Mouse (Mus musculus): ENCODE results near the gene Spns3. TPM values are rescaled to one million over a fixed set of nuclear protein-coding genes. Genes with fewer than 3 reads are reported as not detected.

The Spns3 gene
- polyA plus RNA-seq, 1 experiment from 2014 or later, result not detected

- Histone ChIP-seq H3K27me3 (ENCODE audit: control insufficient read depth, insufficient read depth, low read length) (no peaks in the 10 kb centered on the region), H3K9ac (ENCODE audit: low read length) (no peak overlapping the region), H3K9me3 (ENCODE audit: control insufficient read depth, low read length) (no peaks in the 10 kb centered on the region), H3K4me3 (ENCODE audit: low read depth, low read length) (no peak overlapping the region), H3K36me3 (ENCODE audit: control insufficient read depth, insufficient read depth, low read length) (no peaks in the 10 kb centered on the region), H3K4me1 (replicated peaks; ENCODE audit: control insufficient read depth, insufficient read depth, low read length) (no peaks in the 10 kb centered on the region), H3K4me2 (ENCODE audit: low read depth, low read length, severe bottlenecking) (no peak overlapping the region), H3K27ac (ENCODE audit: low read depth, low read length) (no peak overlapping the region)
- ATAC-seq (replicated peaks; ENCODE audit: low FRiP score) (no peak), DNase-seq (ENCODE audit: low spot score) (no peak)
- WGBS, result 71% methylated on average over 11 of the region's 11 CpGs
Observed at GRCm38 (mm10) chr11:72466694-72467507, 83.4 kb downstream of the Spns3 start.

- no peak overlapping the region for H3K27ac ChIP-seq (ENCODE audit: low read depth, low read length)
- H3K9ac ChIP-seq (ENCODE audit: low read length), result no peak overlapping the region
- WGBS, result 71% methylated on average over 11 of the region's 11 CpGs
- H3K4me3 ChIP-seq (ENCODE audit: low read depth, low read length), result no peak overlapping the region
- no peak for ATAC-seq (replicated peaks; ENCODE audit: low FRiP score)
- no peaks in the 10 kb centered on the region for H3K36me3 ChIP-seq (ENCODE audit: control insufficient read depth, insufficient read depth, low read length)
- DNase-seq (ENCODE audit: low spot score), result no peak
- no peak overlapping the region for H3K4me2 ChIP-seq (ENCODE audit: low read depth, low read length, severe bottlenecking)
- H3K9me3 ChIP-seq (ENCODE audit: control insufficient read depth, low read length), result no peaks in the 10 kb centered on the region
- H3K27me3 ChIP-seq (ENCODE audit: control insufficient read depth, insufficient read depth, low read length), result no peaks in the 10 kb centered on the region
- no peaks in the 10 kb centered on the region for H3K4me1 ChIP-seq (replicated peaks; ENCODE audit: control insufficient read depth, insufficient read depth, low read length)
Observed at GRCm38 (mm10) chr11:72465978-72466693, 84.2 kb downstream of the Spns3 start.

GRCm38 (mm10) chr11:72464821-72465220, 85.5 kb downstream of the Spns3 start:
- Histone ChIP-seq H3K4me3 (ENCODE audit: low read depth, low read length) (no peak overlapping the region), H3K4me2 (ENCODE audit: low read depth, low read length, severe bottlenecking) (no peak overlapping the region), H3K27me3 (ENCODE audit: control insufficient read depth, insufficient read depth, low read length) (no peaks in the 10 kb centered on the region), H3K27ac (ENCODE audit: low read depth, low read length) (no peak overlapping the region), H3K9ac (ENCODE audit: low read length) (no peak overlapping the region), H3K9me3 (ENCODE audit: control insufficient read depth, low read length) (no peaks in the 10 kb centered on the region), H3K36me3 (ENCODE audit: control insufficient read depth, insufficient read depth, low read length) (no peaks in the 10 kb centered on the region), H3K4me1 (replicated peaks; ENCODE audit: control insufficient read depth, insufficient read depth, low read length) (no peaks in the 10 kb centered on the region)
- DNase-seq (ENCODE audit: low spot score) (no peak), ATAC-seq (replicated peaks; ENCODE audit: low FRiP score) (no peak)
- 61% methylated on average over 3 of the region's 3 CpGs for WGBS

GRCm38 (mm10) chr11:72461500-72461981, 88.8 kb downstream of the Spns3 start:
- no peaks in the 10 kb centered on the region for H3K27me3 ChIP-seq (ENCODE audit: control insufficient read depth, insufficient read depth, low read length)
- no peak overlapping the region for H3K4me3 ChIP-seq (ENCODE audit: low read depth, low read length)
- no peak overlapping the region for H3K9ac ChIP-seq (ENCODE audit: low read length)
- H3K4me2 ChIP-seq (ENCODE audit: low read depth, low read length, severe bottlenecking), result no peak overlapping the region
- DNase-seq (ENCODE audit: low spot score) (no peak), ATAC-seq (replicated peaks; ENCODE audit: low FRiP score) (no peak)
- H3K27ac ChIP-seq (ENCODE audit: low read depth, low read length), result no peak overlapping the region
- no peaks in the 10 kb centered on the region for H3K9me3 ChIP-seq (ENCODE audit: control insufficient read depth, low read length)
- no peaks in the 10 kb centered on the region for H3K4me1 ChIP-seq (replicated peaks; ENCODE audit: control insufficient read depth, insufficient read depth, low read length)
- no peaks in the 10 kb centered on the region for H3K36me3 ChIP-seq (ENCODE audit: control insufficient read depth, insufficient read depth, low read length)
- 73% methylated on average over 5 of the region's 5 CpGs for WGBS

- no peaks in the 10 kb centered on the region for H3K27me3 ChIP-seq (ENCODE audit: control insufficient read depth, insufficient read depth, low read length)
- no peak for ATAC-seq (replicated peaks; ENCODE audit: low FRiP score)
- H3K27ac ChIP-seq (ENCODE audit: low read depth, low read length), result no peak overlapping the region
- no peak overlapping the region for H3K9ac ChIP-seq (ENCODE audit: low read length)
- no peak for DNase-seq (ENCODE audit: low spot score)
- H3K4me2 ChIP-seq (ENCODE audit: low read depth, low read length, severe bottlenecking), result no peak overlapping the region
- H3K9me3 ChIP-seq (ENCODE audit: control insufficient read depth, low read length), result no peaks in the 10 kb centered on the region
- no peak overlapping the region for H3K4me3 ChIP-seq (ENCODE audit: low read depth, low read length)
- WGBS, result 83% methylated on average over 3 of the region's 3 CpGs
- H3K36me3 ChIP-seq (ENCODE audit: control insufficient read depth, insufficient read depth, low read length), result no peaks in the 10 kb centered on the region
- 0 out of 2 replicates have a peak, but pooled peaks cover 2% of the 10 kb centered on the region for H3K4me1 ChIP-seq (replicated peaks; ENCODE audit: control insufficient read depth, insufficient read depth, low read length)
Observed at GRCm38 (mm10) chr11:72458502-72458901, 91.8 kb downstream of the Spns3 start.

- Histone ChIP-seq H3K4me1 (replicated peaks; ENCODE audit: control insufficient read depth, insufficient read depth, low read length) (0 out of 2 replicates have a peak, but pooled peaks cover 2% of the 10 kb centered on the region), H3K4me3 (ENCODE audit: low read depth, low read length) (no peak overlapping the region), H3K36me3 (ENCODE audit: control insufficient read depth, insufficient read depth, low read length) (no peaks in the 10 kb centered on the region), H3K27ac (ENCODE audit: low read depth, low read length) (no peak overlapping the region), H3K4me2 (ENCODE audit: low read depth, low read length, severe bottlenecking) (no peak overlapping the region), H3K27me3 (ENCODE audit: control insufficient read depth, insufficient read depth, low read length) (no peaks in the 10 kb centered on the region), H3K9me3 (ENCODE audit: control insufficient read depth, low read length) (no peaks in the 10 kb centered on the region), H3K9ac (ENCODE audit: low read length) (no peak overlapping the region)
- DNase-seq (ENCODE audit: low spot score) (no peak), ATAC-seq (replicated peaks; ENCODE audit: low FRiP score) (no peak)
- WGBS, result 74% methylated on average over 12 of the region's 12 CpGs
Observed at GRCm38 (mm10) chr11:72457995-72458496, 92.3 kb downstream of the Spns3 start.

- no peaks in the 10 kb centered on the region for H3K27me3 ChIP-seq (ENCODE audit: control insufficient read depth, insufficient read depth, low read length)
- peak overlapping the region; percentile 17; the same call in 1 of the 2 replicates for H3K9ac ChIP-seq (ENCODE audit: low read length)
- H3K4me2 ChIP-seq (ENCODE audit: low read depth, low read length, severe bottlenecking), result no peak overlapping the region
- no peak overlapping the region for H3K27ac ChIP-seq (ENCODE audit: low read depth, low read length)
- H3K9me3 ChIP-seq (ENCODE audit: control insufficient read depth, low read length), result no peaks in the 10 kb centered on the region
- ATAC-seq (replicated peaks; ENCODE audit: low FRiP score) (0 out of 2 replicates have a peak, but pooled peaks have one; percentile 15), DNase-seq (ENCODE audit: low spot score) (no peak)
- 28% methylated on average over 5 of the region's 5 CpGs for WGBS
- peaks cover 10% of the 10 kb centered on the region; the same call in 1 of the 2 replicates for H3K36me3 ChIP-seq (ENCODE audit: control insufficient read depth, insufficient read depth, low read length)
- no peak overlapping the region for H3K4me3 ChIP-seq (ENCODE audit: low read depth, low read length)
- H3K4me1 ChIP-seq (replicated peaks; ENCODE audit: control insufficient read depth, insufficient read depth, low read length), result 0 out of 2 replicates have a peak, but pooled peaks cover 2% of the 10 kb centered on the region
Observed at GRCm38 (mm10) chr11:72455694-72456093, 94.6 kb downstream of the Spns3 start.

- no peaks in the 10 kb centered on the region for H3K9me3 ChIP-seq (ENCODE audit: control insufficient read depth, low read length)
- no peak overlapping the region for H3K4me2 ChIP-seq (ENCODE audit: low read depth, low read length, severe bottlenecking)
- no peak overlapping the region for H3K9ac ChIP-seq (ENCODE audit: low read length)
- no peak overlapping the region for H3K4me3 ChIP-seq (ENCODE audit: low read depth, low read length)
- ATAC-seq (replicated peaks; ENCODE audit: low FRiP score) (no peak), DNase-seq (ENCODE audit: low spot score) (no peak)
- 61% methylated on average over 15 of the region's 15 CpGs for WGBS
- H3K27ac ChIP-seq (ENCODE audit: low read depth, low read length), result no peak overlapping the region
- 0 out of 2 replicates have a peak, but pooled peaks cover 2% of the 10 kb centered on the region for H3K4me1 ChIP-seq (replicated peaks; ENCODE audit: control insufficient read depth, insufficient read depth, low read length)
- peaks cover 28% of the 10 kb centered on the region for H3K36me3 ChIP-seq (ENCODE audit: control insufficient read depth, insufficient read depth, low read length)
- H3K27me3 ChIP-seq (ENCODE audit: control insufficient read depth, insufficient read depth, low read length), result no peaks in the 10 kb centered on the region
Observed at GRCm38 (mm10) chr11:72453105-72453953, 97.0 kb downstream of the Spns3 start.

Data from forebrain, embryonic 11.5 days (tissue).